Mouse (Mus musculus): ENCODE measurements at regions not wholly inside any gene's neighbourhood (a gene's known extent, or its start where the extent isn't known, plus 50 kb on each side); places are given as distances from the start of the nearest gene placed in this dataset.

DNA sequence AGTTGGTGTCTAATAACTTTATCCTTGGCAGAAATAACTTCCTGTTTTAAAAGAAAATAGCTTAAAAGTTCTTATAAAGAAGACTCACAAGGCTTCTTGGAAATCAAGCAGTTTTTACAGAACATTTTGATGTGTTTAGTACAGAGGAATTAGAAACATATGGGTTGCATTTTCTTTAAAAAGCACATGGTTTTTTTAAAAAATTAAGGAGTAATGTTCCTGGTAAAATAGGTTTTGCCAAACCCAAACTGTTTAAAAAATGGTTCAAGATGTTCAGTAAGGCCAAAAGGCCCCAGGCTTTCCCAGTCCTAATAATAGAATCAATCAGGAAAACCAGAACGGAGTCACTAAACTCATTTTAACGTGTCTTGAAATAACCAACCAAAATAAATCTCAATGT is 113.5 kb upstream of the Slc35b3 start:
- TF ChIP-seq CTCF (conservative IDR thresholded peaks at IDR 0.05; ENCODE audit: insufficient read depth, insufficient read length, low read depth, low read length) (no peak), POLR2A (IDR thresholded peaks at IDR 0.05; ENCODE audit: low read depth, low read length) (no peak)
